Mouse (Mus musculus) forebrain, embryonic 15.5 days (tissue): Measurements from ENCODE around the gene Cacna1b. TPM values are rescaled to one million over a fixed set of nuclear protein-coding genes. Genes with fewer than 3 reads are reported as not detected.

Experiments used
- ATAC-seq: fragments of 200-750 bp; cut with Nextera tagmentation; replicated peaks from 2 replicates; pipeline ENCODE4 v1.8.0; 2017; ENCODE audit warnings: mild to moderate bottlenecking, moderate TSS enrichment, moderate library complexity
- H3K27ac ChIP-seq: fragments of 300-500 bp; sonication (generic); replicated peaks from 2 replicates; pipeline ENCODE4 v1.5.1; 2015; ENCODE audit warnings: mild to moderate bottlenecking, inconsistent platforms
- H3K27me3 ChIP-seq: fragments of 300-500 bp; sonication (generic); 2 replicates; pipeline ENCODE4 v1.6.1; 2015; ENCODE audit warnings: inconsistent platforms
- H3K36me3 ChIP-seq: fragments of 300-500 bp; sonication (generic); 2 replicates; pipeline ENCODE4 v1.6.1; 2015; ENCODE audit warnings: mild to moderate bottlenecking, inconsistent platforms
- H3K4me1 ChIP-seq: fragments of 300-500 bp; sonication (generic); 2 replicates; pipeline ENCODE4 v1.6.1; 2015; ENCODE audit warnings: inconsistent platforms
- H3K4me2 ChIP-seq: fragments of 300-500 bp; sonication (generic); replicated peaks from 2 replicates; pipeline ENCODE4 v1.6.1; 2015; ENCODE audit warnings: mild to moderate bottlenecking, inconsistent platforms
- H3K4me3 ChIP-seq: fragments of 300-500 bp; sonication (generic); 2 replicates; pipeline ENCODE4 v1.5.1; 2015; ENCODE audit warnings: mild to moderate bottlenecking, inconsistent platforms
- H3K9ac ChIP-seq: fragments of 300-500 bp; sonication (generic); replicated peaks from 2 replicates; pipeline ENCODE4 v1.6.1; 2015; ENCODE audit warnings: mild to moderate bottlenecking, inconsistent platforms
- H3K9me3 ChIP-seq: fragments of 300-500 bp; sonication (generic); 2 replicates; pipeline ENCODE4 v1.6.1; 2016; ENCODE audit warnings: inconsistent platforms
- WGBS: fragments of 180-500 bp; shearing (Covaris S2); methylation state at CpG from one replicate; pipeline ENCODE4 v1.1.7; 2015; ENCODE audit warnings: mixed read lengths; 5-methylcytosine and 5-hydroxymethylcytosine counted together
- polyA plus RNA-seq: library from polyadenylated mRNA; unstranded; fragments of >200 nt; fragmentation: Nextera tagmentation; extraction: Ambion mirVana; gene quantifications from 2 replicates; pipeline ENCODE4 v1.2.1, GENCODE M21; 2015

The Cacna1b gene
- polyA plus RNA-seq, 1 experiment from 2014 or later, result 8.4 TPM

GRCm38 (mm10) chr2:24770861-24771260 lies 7.9 kb upstream of the Cacna1b start:
- 61% methylated on average over 4 of the region's 4 CpGs for WGBS
- H3K36me3 ChIP-seq, result no peaks in the 10 kb centered on the region

DNA sequence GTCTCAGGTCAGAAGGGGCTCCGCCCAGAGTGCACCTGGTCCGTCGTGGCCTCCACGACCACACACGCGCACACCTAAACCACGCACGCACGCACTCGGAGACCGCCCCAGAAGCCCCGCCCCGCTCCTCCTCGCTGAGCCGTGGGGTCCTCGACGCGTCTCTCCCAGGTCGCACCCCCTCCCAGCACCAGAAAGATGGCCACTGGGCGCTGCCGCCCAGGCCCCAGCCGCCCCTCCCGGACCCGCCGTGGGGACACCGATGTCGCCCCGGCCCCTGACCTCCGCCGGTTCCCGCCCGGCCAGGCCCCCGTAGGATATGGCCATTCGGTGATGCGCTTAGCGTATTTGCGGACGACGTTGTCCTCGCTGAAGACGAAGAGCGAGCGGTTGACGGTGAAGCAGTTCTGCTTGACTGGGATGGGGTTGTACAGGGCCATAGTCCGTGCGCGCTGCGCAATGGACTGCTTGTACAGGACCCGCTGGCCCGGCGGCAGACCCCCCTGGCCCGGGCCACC lies 449 bp downstream of the Cacna1b start:
- Histone ChIP-seq H3K9me3 (no peaks in the 10 kb centered on the region), H3K4me2 (peak overlapping the region; percentile 96), H3K4me1 (peaks cover 20% of the 10 kb centered on the region), H3K9ac (peak overlapping the region; percentile 81), H3K36me3 (peaks cover 6% of the 10 kb centered on the region; the same call in 1 of the 2 replicates), H3K4me3 (peak overlapping the region; percentile 94), H3K27me3 (no peaks in the 10 kb centered on the region), H3K27ac (peak overlapping the region; percentile 73)
- under 1% methylated on average over 52 of the region's 52 CpGs for WGBS
- ATAC-seq, result peak; percentile 64

More at GRCm38 (mm10) chr2:24770861-24771260, 7.9 kb upstream of the Cacna1b start:
- Histone ChIP-seq H3K4me2 (no peak overlapping the region), H3K4me1 (no peaks in the 10 kb centered on the region), H3K4me3 (no peak overlapping the region), H3K9me3 (no peaks in the 10 kb centered on the region), H3K27ac (no peak overlapping the region; the same call in 1 of the 2 replicates), H3K27me3 (no peaks in the 10 kb centered on the region), H3K9ac (no peak overlapping the region)
- no peak for ATAC-seq

- no peaks in the 10 kb centered on the region for H3K27me3 ChIP-seq
- peaks cover 20% of the 10 kb centered on the region for H3K4me1 ChIP-seq
- peaks cover 6% of the 10 kb centered on the region; the same call in 1 of the 2 replicates for H3K36me3 ChIP-seq
- peak overlapping the region; percentile 59; the same call in 1 of the 2 replicates for H3K27ac ChIP-seq
- WGBS, result under 1% methylated on average over 35 of the region's 35 CpGs
- H3K9ac ChIP-seq, result peak overlapping the region; percentile 81
- ATAC-seq, result peak; percentile 68
- H3K9me3 ChIP-seq, result no peaks in the 10 kb centered on the region
- H3K4me3 ChIP-seq, result peak overlapping the region; percentile 94
- peak overlapping the region; percentile 96 for H3K4me2 ChIP-seq
These were observed 968 bp downstream of the Cacna1b start for GRCm38 (mm10) chr2:24761923-24762445.

DNA sequence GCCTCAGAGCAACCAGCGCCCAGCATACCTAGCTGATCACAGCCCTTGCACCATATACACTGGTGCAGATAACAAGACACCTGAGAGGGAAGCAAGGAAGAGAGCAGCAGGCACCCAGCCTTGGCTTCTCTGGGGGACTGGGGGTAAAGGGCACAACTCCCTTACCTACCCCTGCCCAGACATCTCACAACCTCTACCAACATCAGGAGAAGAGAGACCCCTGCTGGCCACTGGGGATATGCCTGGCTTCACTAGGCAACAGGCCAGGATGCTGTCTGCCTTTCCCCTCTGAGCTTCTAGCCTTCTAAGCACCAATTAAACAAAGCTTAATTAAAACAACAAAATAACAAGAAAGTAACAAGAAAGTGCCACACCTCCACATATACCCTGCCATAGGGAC lies 7.7 kb downstream of the Cacna1b start:
- peak; percentile 42 for ATAC-seq
- Histone ChIP-seq H3K9ac (no peak overlapping the region), H3K4me2 (no peak overlapping the region), H3K4me3 (no peak overlapping the region), H3K4me1 (no peaks in the 10 kb centered on the region), H3K9me3 (no peaks in the 10 kb centered on the region), H3K27me3 (no peaks in the 10 kb centered on the region), H3K27ac (no peak overlapping the region), H3K36me3 (peaks cover 16% of the 10 kb centered on the region)
- WGBS, result 100% methylated on average over 1 of the region's 1 CpGs

DNA sequence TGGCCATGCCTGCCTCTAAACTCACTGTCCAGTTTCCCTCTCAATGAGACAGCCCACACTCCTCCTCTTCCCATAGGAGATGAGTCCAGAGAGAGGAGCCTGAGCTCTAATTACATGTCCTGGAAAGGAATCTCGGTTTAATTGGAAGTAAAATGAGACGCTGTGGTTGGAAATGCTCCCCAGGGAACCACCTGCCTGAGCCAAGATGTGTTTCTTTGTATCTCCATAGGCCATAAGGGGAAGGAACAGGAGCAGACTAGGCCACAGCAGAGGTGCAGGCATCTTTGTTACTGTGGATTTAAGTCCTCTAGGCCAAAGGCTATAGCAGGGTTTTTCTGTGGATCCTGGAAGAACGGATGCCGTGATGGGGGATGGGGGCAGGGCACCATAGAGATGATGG lies 10.4 kb downstream of the Cacna1b start:
- Histone ChIP-seq H3K36me3 (peaks cover 17% of the 10 kb centered on the region), H3K4me3 (no peak overlapping the region), H3K27me3 (no peaks in the 10 kb centered on the region)

GRCm38 (mm10) chr2:24750051-24750450 lies 12.9 kb downstream of the Cacna1b start:
- peaks cover 21% of the 10 kb centered on the region for H3K36me3 ChIP-seq
- H3K27me3 ChIP-seq, result no peaks in the 10 kb centered on the region
- no peak overlapping the region for H3K9ac ChIP-seq
- no peak overlapping the region for H3K27ac ChIP-seq
- no peak for ATAC-seq
- WGBS, result 82% methylated on average over 3 of the region's 3 CpGs
- no peak overlapping the region for H3K4me2 ChIP-seq
- no peaks in the 10 kb centered on the region for H3K9me3 ChIP-seq
- H3K4me1 ChIP-seq, result no peaks in the 10 kb centered on the region
- no peak overlapping the region for H3K4me3 ChIP-seq

More for the DNA sequence above, 10.4 kb downstream of the Cacna1b start:
- Histone ChIP-seq H3K4me2 (no peak overlapping the region), H3K9ac (no peak overlapping the region), H3K9me3 (no peaks in the 10 kb centered on the region), H3K4me1 (no peaks in the 10 kb centered on the region), H3K27ac (no peak overlapping the region)
- no peak for ATAC-seq
- WGBS, result 48% methylated on average over 4 of the region's 4 CpGs

GRCm38 (mm10) chr2:24747878-24748277 lies 15.1 kb downstream of the Cacna1b start:
- Histone ChIP-seq H3K4me2 (no peak overlapping the region), H3K27ac (no peak overlapping the region), H3K4me1 (peaks cover 7% of the 10 kb centered on the region; the same call in 1 of the 2 replicates), H3K27me3 (no peaks in the 10 kb centered on the region), H3K4me3 (no peak overlapping the region), H3K9me3 (no peaks in the 10 kb centered on the region), H3K36me3 (peaks cover 14% of the 10 kb centered on the region; the same call in 1 of the 2 replicates), H3K9ac (no peak overlapping the region)
- WGBS, result 90% methylated on average over 7 of the region's 7 CpGs
- ATAC-seq, result no peak

DNA sequence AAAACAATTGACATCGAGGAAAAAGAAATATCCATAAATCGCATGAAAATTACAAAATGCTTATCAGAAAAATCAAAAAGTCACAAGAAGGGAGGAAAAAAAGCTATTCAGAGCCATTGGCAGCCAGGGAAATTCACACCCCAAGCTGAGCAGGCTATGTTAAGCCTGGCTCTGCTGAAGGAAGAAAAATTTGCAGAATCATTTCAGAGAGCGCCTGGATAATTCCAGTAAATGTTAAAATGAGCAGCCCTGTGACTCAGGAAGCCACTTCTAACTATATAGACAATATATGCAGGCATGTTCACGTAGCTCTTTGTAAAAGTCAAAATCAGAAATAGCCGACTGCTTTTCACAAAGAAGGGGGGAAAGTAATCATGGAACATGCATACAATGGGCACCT lies 23.3 kb downstream of the Cacna1b start:
- Histone ChIP-seq H3K9ac (no peak overlapping the region), H3K36me3 (no peaks in the 10 kb centered on the region), H3K9me3 (no peaks in the 10 kb centered on the region), H3K27me3 (no peaks in the 10 kb centered on the region), H3K4me2 (no peak overlapping the region), H3K4me3 (no peak overlapping the region), H3K4me1 (peaks cover 12% of the 10 kb centered on the region; the same call in 1 of the 2 replicates), H3K27ac (no peak overlapping the region)
- 82% methylated on average over 5 of the region's 5 CpGs for WGBS
- no peak for ATAC-seq

GRCm38 (mm10) chr2:24733157-24733556 lies 29.8 kb downstream of the Cacna1b start:
- no peak overlapping the region for H3K4me2 ChIP-seq
- WGBS, result 86% methylated on average over 4 of the region's 4 CpGs
- H3K27ac ChIP-seq, result no peak overlapping the region
- H3K9ac ChIP-seq, result no peak overlapping the region
- no peak for ATAC-seq
- H3K4me3 ChIP-seq, result no peak overlapping the region
- H3K36me3 ChIP-seq, result peaks cover 36% of the 10 kb centered on the region
- no peaks in the 10 kb centered on the region for H3K4me1 ChIP-seq
- H3K9me3 ChIP-seq, result no peaks in the 10 kb centered on the region
- no peaks in the 10 kb centered on the region for H3K27me3 ChIP-seq

DNA sequence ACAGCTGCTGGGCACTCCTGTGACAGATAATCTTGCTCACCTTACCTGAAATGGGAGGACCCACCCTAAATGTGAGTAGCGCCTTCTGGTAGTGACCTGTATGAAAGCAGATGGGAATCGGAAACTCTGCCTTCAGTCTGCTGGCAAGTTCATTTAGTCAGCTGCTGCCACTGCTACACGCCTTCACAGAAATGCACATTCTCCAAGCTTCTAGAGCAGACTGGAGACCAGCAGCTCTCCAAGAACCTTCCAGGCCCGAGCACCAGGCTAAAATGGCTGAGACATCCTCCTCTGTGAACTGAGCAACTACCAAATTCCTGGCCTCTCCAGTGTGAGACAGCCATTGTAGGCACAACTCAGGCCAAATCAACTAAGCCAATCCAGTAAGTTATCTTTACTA lies 37.1 kb downstream of the Cacna1b start:
- H3K9me3 ChIP-seq, result no peaks in the 10 kb centered on the region
- H3K27me3 ChIP-seq, result no peaks in the 10 kb centered on the region
- ATAC-seq, result no peak
- WGBS, result 84% methylated on average over 4 of the region's 4 CpGs
- peaks cover 20% of the 10 kb centered on the region for H3K36me3 ChIP-seq
- no peak overlapping the region for H3K27ac ChIP-seq
- no peak overlapping the region for H3K9ac ChIP-seq
- no peak overlapping the region for H3K4me2 ChIP-seq
- no peaks in the 10 kb centered on the region for H3K4me1 ChIP-seq
- H3K4me3 ChIP-seq, result no peak overlapping the region

DNA sequence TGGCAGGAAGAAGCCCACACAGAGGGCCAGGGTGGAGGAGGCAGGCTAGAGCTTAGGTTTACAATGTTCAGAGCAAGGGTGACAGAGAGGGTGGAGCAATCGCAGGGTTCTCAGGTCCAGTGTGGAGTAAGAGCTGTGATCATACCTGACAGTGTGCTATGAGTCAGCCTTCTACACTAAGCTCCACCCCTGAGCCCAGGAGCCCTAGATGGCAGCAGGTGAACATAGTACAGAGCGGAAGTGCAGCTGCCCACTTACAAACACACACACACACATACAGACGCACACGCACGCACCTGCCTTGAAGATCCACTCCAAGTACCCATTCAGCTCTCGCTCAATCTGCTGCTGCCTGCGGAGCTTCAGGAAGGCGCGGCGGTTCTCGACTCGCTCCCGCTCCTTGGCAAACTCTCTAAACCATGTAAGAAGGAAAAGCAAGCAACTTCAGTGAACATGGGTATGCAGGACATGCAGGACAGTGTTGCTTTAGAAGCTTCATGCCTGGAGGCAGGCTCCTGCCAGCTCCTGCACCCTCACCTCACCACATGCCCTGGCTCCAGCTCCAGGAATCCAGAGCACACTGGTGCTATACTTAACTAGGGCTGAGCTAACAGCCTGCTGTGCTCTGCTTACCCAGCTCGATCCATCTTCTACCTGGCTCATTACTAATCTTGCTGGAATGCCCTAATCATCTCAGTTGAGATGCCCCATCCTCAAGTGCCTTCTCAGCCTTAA lies 43.1 kb downstream of the Cacna1b start:
- peaks cover 3% of the 10 kb centered on the region; the same call in 1 of the 2 replicates for H3K4me1 ChIP-seq
- WGBS, result 93% methylated on average over 14 of the region's 14 CpGs
- no peaks in the 10 kb centered on the region for H3K9me3 ChIP-seq
- no peaks in the 10 kb centered on the region for H3K27me3 ChIP-seq
- H3K4me3 ChIP-seq, result no peak overlapping the region
- no peak overlapping the region for H3K4me2 ChIP-seq
- H3K36me3 ChIP-seq, result peaks cover 19% of the 10 kb centered on the region
- H3K9ac ChIP-seq, result no peak overlapping the region
- H3K27ac ChIP-seq, result no peak overlapping the region
- no peak for ATAC-seq

DNA sequence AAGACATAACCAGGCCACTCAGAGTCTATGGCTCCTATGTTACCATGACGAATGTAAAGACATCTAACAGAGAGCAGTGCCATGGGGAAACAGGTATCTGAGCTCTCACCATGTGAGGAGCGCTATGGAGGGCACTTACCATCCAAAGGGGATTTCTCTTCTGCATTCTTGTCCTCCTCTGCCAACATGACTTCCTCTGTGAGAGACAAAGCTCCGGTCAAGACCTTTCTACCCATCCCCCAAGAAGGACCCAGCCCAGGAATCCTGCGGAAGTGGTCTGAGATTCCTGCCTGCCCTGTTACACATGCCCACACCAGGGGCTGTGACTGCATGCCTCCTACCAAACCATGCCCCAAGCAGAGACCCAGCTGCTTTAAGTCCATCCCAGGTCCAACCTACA lies 44.0 kb downstream of the Cacna1b start:
- WGBS, result 93% methylated on average over 4 of the region's 4 CpGs
- peaks cover 3% of the 10 kb centered on the region; the same call in 1 of the 2 replicates for H3K4me1 ChIP-seq
- no peaks in the 10 kb centered on the region for H3K27me3 ChIP-seq
- ATAC-seq, result no peak
- H3K9ac ChIP-seq, result no peak overlapping the region
- no peak overlapping the region for H3K4me3 ChIP-seq
- no peak overlapping the region for H3K4me2 ChIP-seq
- no peak overlapping the region for H3K27ac ChIP-seq
- no peaks in the 10 kb centered on the region for H3K9me3 ChIP-seq
- peaks cover 19% of the 10 kb centered on the region for H3K36me3 ChIP-seq
